Mouse (Mus musculus): ENCODE measurements around the gene Bzw1.
A peak's percentile ranks its signal among the peaks of the same experiment; 100 is the strongest.

Bzw1 gene

GRCm38 (mm10) chr1:58397731-58398130, 5.0 kb downstream of the Bzw1 start:
- DNase-seq, result no peak

DNA sequence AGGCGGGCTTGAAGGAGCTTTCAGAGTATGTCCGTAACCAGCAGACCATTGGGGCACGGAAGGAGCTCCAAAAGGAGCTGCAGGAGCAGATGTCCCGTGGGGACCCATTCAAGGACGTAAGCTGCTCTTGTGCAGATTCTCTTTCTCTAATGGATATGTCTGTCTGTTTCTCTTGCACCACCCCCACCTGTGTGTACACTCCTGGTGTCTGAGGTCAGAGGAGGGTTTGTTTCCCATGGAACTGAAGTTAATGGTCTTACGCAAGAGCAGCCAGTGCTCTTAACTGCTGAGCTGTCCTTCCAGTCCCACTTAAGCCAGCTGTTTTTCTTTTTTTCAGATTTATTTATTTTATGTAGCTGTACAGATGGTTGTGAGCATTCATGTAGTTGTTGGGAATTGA, 8.7 kb downstream of the Bzw1 start:
- no peak for DNase-seq

- DNase-seq, result no peak
These were observed 11.0 kb downstream of the Bzw1 start for GRCm38 (mm10) chr1:58403745-58404144.

- DNase-seq, result no peak
These were observed 14.6 kb downstream of the Bzw1 start for GRCm38 (mm10) chr1:58407321-58407720.

- DNase-seq, result no peak
These were observed 15.4 kb downstream of the Bzw1 start for GRCm38 (mm10) chr1:58408141-58408540.

DNA sequence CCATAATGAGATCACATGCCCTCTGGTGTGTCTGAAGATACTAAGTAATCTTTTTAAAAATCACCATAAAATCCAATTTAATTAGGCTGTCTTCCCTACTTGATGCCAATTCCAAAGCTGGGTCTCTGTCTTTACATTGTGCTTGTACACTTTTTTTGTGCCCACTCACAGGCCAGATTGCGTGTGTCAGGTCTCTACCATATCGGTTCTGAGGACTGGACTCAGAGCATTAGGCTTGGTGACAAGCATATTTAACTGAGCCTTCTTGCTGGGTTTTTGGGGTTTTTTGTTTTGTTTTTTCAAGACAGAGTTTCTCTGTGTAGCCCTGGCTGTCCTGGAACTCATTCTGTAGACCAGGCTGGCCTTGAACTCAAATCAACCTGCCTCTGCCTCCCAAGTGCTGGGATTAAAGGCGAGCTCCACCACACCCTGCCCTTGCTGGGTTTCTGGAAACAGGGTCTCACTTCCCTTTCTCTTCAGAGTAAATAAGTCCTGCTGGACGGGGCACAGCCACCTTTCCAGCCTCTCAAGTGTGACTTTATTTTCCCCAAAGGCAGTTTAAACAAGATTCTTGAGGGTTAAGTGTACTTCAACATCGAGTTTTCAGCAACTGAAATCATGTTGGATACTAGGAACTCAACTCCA, 17.0 kb downstream of the Bzw1 start:
- no peak for DNase-seq

- DNase-seq, result no peak
These were observed 17.5 kb downstream of the Bzw1 start for GRCm38 (mm10) chr1:58410198-58410588.

DNA sequence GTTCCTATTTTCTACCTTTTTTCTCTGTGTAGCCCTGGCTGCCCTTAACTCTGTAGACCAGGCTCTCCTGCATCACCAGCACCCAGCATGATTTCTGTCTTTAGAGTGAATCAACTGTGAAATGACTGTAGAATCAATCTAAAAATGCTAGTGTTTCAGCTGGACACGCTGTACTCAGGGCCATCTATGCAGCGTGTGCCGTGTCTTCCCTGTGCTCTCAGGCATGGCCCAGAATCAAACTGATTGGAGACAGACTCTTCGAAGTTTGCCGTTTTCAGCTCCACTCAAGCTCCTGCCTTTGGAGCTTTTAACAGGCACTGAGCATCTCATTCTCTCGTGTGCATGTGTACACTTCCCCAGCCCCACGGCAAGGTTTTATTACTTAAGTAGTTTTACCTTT, 18.1 kb downstream of the Bzw1 start:
- DNase-seq, result no peak

- no peak for DNase-seq
These were observed 22.7 kb downstream of the Bzw1 start for GRCm38 (mm10) chr1:58415442-58415841.

DNA sequence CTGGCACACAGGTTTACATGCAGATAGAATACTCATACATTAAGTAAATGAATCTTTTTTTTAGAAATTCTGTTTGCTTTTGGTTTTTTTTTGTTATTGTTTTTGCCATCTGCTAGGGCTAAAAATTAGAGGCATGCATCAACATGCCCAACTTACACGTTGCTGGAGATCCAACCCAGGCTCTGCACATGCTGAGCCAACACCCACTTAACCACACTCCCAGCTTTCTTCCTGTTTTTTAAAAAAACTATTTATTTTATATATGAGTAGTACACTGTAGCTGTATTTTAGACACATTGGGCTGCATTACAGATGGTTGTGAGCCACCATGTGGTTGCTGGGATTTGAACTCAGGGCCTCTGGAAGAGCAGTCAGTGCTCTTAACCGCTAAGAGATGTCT, 23.4 kb downstream of the Bzw1 start:
- no peak for DNase-seq

- DNase-seq, result no peak
These were observed 27.3 kb downstream of the Bzw1 start for GRCm38 (mm10) chr1:58420032-58420431.

DNA sequence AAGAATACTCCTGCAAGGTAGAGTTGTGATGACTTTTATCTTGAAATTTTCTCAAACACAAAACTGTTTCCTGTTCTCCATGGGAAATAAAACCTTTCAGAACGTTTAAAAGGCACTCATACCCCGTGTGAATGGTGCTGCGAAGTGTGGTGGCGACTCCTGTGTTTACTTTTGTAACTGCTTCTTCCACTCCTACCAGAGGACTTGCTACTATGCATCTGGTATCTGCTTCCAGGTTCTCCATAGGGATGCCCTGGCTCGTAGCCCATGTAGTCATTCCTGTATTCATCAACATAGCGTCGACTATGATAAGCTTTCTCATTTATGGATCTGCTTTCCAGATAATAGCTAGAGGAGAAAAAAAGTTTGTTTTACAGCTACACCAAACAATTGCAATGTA, 28.3 kb downstream of the Bzw1 start:
- no peak for DNase-seq

DNA sequence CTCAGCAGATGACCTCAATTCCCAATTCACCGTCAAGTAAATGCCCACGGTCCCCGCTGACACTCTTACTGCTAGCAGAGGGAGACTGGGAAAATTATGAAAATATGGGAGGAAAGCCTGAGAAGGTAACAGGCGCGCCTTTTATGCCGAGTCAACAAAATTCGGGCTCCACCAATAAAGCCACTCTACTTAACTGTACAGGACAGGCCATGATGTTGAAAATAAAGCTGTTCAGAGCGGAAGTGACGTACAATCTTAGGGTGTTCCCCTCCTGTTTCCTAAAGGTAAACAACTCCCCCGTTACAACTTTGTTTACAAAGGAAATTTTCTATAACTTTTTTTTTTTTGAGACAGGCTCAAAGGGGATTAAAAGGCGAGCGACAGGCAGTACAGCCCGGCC, 30.2 kb downstream of the Bzw1 start:
- DNase-seq, result peak; percentile 27

- DNase-seq, result peak; percentile 97
These were observed 30.9 kb downstream of the Bzw1 start, which contains the start of gene Clk1 for GRCm38 (mm10) chr1:58423371-58424248. Gene Clk1 (minus strand): TSS chr1:58424066.

- DNase-seq, result no peak
These were observed 31.9 kb downstream of the Bzw1 start for GRCm38 (mm10) chr1:58424551-58424950.

- peak; percentile 19 for DNase-seq
These were observed 52.0 kb downstream of the Bzw1 start for GRCm38 (mm10) chr1:58444691-58445090.

GRCm38 (mm10) chr1:58445143-58445722, 52.5 kb downstream of the Bzw1 start, which contains the start of the genes Nif3l1 and Ppil3:
Gene Nif3l1 (plus strand): TSS chr1:58445151.
Gene Ppil3 (minus strand): TSS chr1:58445486.
- peak; percentile 82 for DNase-seq

- no peak for DNase-seq
These were observed 53.2 kb downstream of the Bzw1 start for GRCm38 (mm10) chr1:58445861-58446260.

GRCm38 (mm10) chr1:58447766-58448165, 55.1 kb downstream of the Bzw1 start:
- no peak for DNase-seq

- no peak for DNase-seq
These were observed 55.7 kb downstream of the Bzw1 start for GRCm38 (mm10) chr1:58448396-58448795.

DNA sequence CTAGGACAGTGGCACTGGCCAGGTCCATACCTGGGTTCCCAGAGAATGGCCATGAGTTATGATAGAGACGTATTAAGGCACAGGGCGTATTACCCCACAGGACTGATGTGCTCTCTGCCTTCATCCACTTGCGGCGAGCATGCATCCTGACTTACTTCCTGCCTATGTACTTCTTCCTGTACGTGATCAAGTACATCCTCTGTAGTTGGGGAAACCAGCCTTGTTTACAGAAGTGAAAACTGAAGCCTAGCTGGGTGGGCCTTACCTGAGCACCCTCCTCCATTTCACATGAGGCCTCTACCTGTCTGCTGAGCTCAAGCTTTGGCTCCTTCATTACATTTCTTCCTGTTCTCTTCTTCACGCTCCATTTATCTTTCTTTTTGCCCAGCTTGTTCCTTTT, 61.6 kb downstream of the Bzw1 start:
- no peak for DNase-seq
